9 mouse cellular contexts compared by ENCODE assay signal in the genomic region with DNA sequence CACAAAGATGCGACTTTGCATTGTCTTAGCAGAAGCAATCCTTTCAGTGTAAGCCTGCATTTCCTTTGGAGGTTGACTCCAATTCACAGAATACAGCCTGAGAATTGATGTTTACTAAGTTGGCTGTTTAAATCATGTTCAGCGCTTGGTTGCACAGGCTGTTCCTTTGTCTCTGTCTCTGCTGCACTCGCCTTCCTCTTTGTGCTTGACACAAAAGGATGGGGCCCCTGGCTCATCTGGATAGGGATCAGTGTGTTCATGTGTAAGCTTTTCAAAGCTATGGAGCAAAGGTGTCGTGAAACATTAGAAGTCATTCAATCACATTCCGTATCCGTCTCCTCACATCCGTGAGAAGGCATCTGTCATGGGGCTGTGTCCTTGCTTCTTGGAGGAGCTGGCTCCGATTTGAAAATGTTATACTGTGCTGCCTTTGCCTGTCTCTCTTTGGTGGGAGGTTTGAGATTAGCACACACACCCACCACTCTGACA.
DNase-seq lines count a peak whose midpoint lies in the region; ATAC-seq lines count a peak whose summit lies in the region.
"Had no signal": no experiment of that assay in that cellular context is flagged by ENCODE, and none has a peak within 500 bp of the region (broad histone marks: within the 10 kb centered on the region; RNA-seq: fewer than 3 reads in every experiment).

No protein-coding gene starts in this region.

- no peak overlapping the region for H3K9ac ChIP-seq in kidney, embryonic 16.5 days (replicated peaks; ENCODE audit: low read length)
- no peak overlapping the region for H3K9ac ChIP-seq in forebrain, embryonic 13.5 days
- H3K9ac ChIP-seq in midbrain, embryonic 14.5 days (replicated peaks; ENCODE audit: low read length) = peak overlapping the region; percentile 10

- H3K27ac ChIP-seq in kidney, embryonic 16.5 days (ENCODE audit: low read length) = peak overlapping the region; percentile 14; the same call in 1 of the 2 replicates
- peak overlapping the region; percentile 49 for H3K27ac ChIP-seq in forebrain, embryonic 13.5 days
- H3K27ac ChIP-seq in midbrain, embryonic 14.5 days (replicated peaks; ENCODE audit: low read depth, low read length) = peak overlapping the region; percentile 58

- peaks cover 12% of the 10 kb centered on the region for H3K4me1 ChIP-seq in kidney, embryonic 16.5 days (ENCODE audit: insufficient read depth, low read length)
- H3K4me1 ChIP-seq in forebrain, embryonic 13.5 days = peaks cover 20% of the 10 kb centered on the region
- H3K4me1 ChIP-seq in midbrain, embryonic 14.5 days (ENCODE audit: control insufficient read depth, insufficient read depth, low read length) = peaks cover 11% of the 10 kb centered on the region

- WGBS in kidney, embryonic 16.5 days = 45% methylated on average over 8 of the region's 8 CpGs
- WGBS in forebrain, embryonic 13.5 days = 10% methylated on average over 8 of the region's 8 CpGs
- 6% methylated on average over 8 of the region's 8 CpGs for WGBS in midbrain, embryonic 14.5 days

- no peak for DNase-seq in kidney, adult 11 months
- DNase-seq in embryo, embryonic 10 days (ENCODE audit: low spot score) = peak; percentile 72
- peak; percentile 56 for DNase-seq in midbrain, embryonic 14.5 days
- no peak for DNase-seq in thymus, postnatal 36 days
- no peak for DNase-seq in urinary bladder, adult 2 months (ENCODE audit: low spot score)
- no peak for DNase-seq in layer of hippocampus, postnatal 36 days
- DNase-seq: thymus, adult 18-20 months had no signal

- peak; percentile 32; the same call in 1 of the 2 replicates for ATAC-seq in kidney, embryonic 16.5 days (ENCODE audit: low FRiP score, low TSS enrichment)
- peak; percentile 70 for ATAC-seq in forebrain, embryonic 13.5 days
- peak; percentile 48; the same call in 1 of the 2 replicates for ATAC-seq in midbrain, embryonic 14.5 days (ENCODE audit: low FRiP score, low TSS enrichment)

- H3K27me3 ChIP-seq in kidney, embryonic 16.5 days (ENCODE audit: insufficient read depth, low read length) = no peaks in the 10 kb centered on the region
- H3K27me3 ChIP-seq in forebrain, embryonic 13.5 days = no peaks in the 10 kb centered on the region
- no peaks in the 10 kb centered on the region for H3K27me3 ChIP-seq in midbrain, embryonic 14.5 days (ENCODE audit: control insufficient read depth, insufficient read depth, low read length)

- H3K36me3 ChIP-seq in kidney, embryonic 16.5 days (ENCODE audit: insufficient read depth, low read length) = no peaks in the 10 kb centered on the region
- H3K36me3 ChIP-seq in forebrain, embryonic 13.5 days (ENCODE audit: poor library complexity, severe bottlenecking) = no peaks in the 10 kb centered on the region
- H3K36me3 ChIP-seq in midbrain, embryonic 14.5 days (ENCODE audit: control insufficient read depth, insufficient read depth, low read length) = no peaks in the 10 kb centered on the region

- no peaks in the 10 kb centered on the region for H3K9me3 ChIP-seq in kidney, embryonic 16.5 days (ENCODE audit: low read length)
- H3K9me3 ChIP-seq in forebrain, embryonic 13.5 days (replicated peaks) = no peaks in the 10 kb centered on the region
- H3K9me3 ChIP-seq in midbrain, embryonic 14.5 days (ENCODE audit: control insufficient read depth, low read length) = no peaks in the 10 kb centered on the region

- no peak overlapping the region for H3K4me2 ChIP-seq in kidney, embryonic 16.5 days (replicated peaks; ENCODE audit: low read depth, low read length)
- H3K4me2 ChIP-seq in forebrain, embryonic 13.5 days = peak overlapping the region; percentile 35
- H3K4me2 ChIP-seq in midbrain, embryonic 14.5 days (ENCODE audit: low read length) = peak overlapping the region; percentile 19

- H3K4me3 ChIP-seq in kidney, embryonic 16.5 days (ENCODE audit: low read length) = no peak overlapping the region
- H3K4me3 ChIP-seq in forebrain, embryonic 13.5 days = no peak overlapping the region
- no peak overlapping the region for H3K4me3 ChIP-seq in midbrain, embryonic 14.5 days (replicated peaks; ENCODE audit: low read depth, low read length)

Comparison
In these comparisons a context has a peak if more than half of its experiments do, and no peak if none do; other contexts are left out.
1. DNase-seq: peak in embryo, embryonic 10 days (single experiment) and midbrain, embryonic 14.5 days (single experiment); none in kidney, adult 11 months (single experiment), thymus, postnatal 36 days (0 of 2), urinary bladder, adult 2 months (single experiment) and layer of hippocampus, postnatal 36 days (0 of 2).
2. Peak in every context shown above with its lines, with median percentiles within 50 percentile points of each other: ATAC-seq and H3K27ac ChIP-seq.